ENCODE assay signal across 16 mouse cellular contexts in the genomic region with DNA sequence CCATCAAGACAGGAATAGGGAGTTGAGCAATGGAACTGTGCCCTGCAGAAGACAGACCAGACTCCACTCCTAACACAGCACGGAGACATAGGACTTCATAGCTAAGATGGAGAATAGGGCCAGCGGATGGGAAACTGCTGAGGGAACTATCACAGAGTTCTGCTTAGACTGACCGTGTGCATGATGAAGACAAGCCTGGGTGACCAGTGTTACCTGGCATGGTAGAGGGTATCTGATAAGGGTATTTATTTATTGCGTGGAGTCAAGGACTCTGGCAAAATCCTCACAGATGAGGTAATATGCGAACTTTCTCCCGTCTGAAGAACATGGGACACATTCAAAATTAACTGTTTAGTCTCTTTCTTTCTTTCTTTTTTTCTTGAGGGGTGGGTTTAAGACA. TPM values are rescaled to one million over a fixed set of nuclear protein-coding genes. Genes with fewer than 3 reads are reported as not detected.
"Had no signal": no experiment of that assay in that cellular context is flagged by ENCODE, and none has a peak within 500 bp of the region (broad histone marks: within the 10 kb centered on the region; RNA-seq: fewer than 3 reads in every experiment).

No protein-coding gene starts in this region.

- DNase-seq: gastrocnemius, postnatal 25 days had no signal

- H3K9me3 ChIP-seq: embryonic facial prominence, embryonic 10.5 days; embryonic facial prominence, embryonic 12.5 days; embryonic facial prominence, embryonic 13.5 days; embryonic facial prominence, embryonic 15.5 days; forebrain, embryonic 10.5 days; forebrain, embryonic 12.5 days; forebrain, embryonic 13.5 days; forebrain, embryonic 15.5 days had no signal

- ATAC-seq: forebrain, embryonic 13.5 days; forebrain, embryonic 14.5 days; forebrain, embryonic 15.5 days; forebrain, embryonic 16.5 days; forebrain, postnatal 0 days had no signal

- H3K4me1 ChIP-seq: embryonic facial prominence, embryonic 10.5 days; embryonic facial prominence, embryonic 12.5 days; embryonic facial prominence, embryonic 13.5 days; embryonic facial prominence, embryonic 15.5 days; forebrain, embryonic 10.5 days; forebrain, embryonic 12.5 days; forebrain, embryonic 13.5 days; forebrain, embryonic 15.5 days had no signal

- H3K4me3 ChIP-seq: embryonic facial prominence, embryonic 10.5 days; embryonic facial prominence, embryonic 12.5 days; embryonic facial prominence, embryonic 13.5 days; embryonic facial prominence, embryonic 15.5 days; erythroblast, embryonic 14.5 days; forebrain, embryonic 10.5 days; forebrain, embryonic 12.5 days; forebrain, embryonic 13.5 days; forebrain, embryonic 15.5 days; gastrocnemius, adult 2 months had no signal

- H3K4me2 ChIP-seq: embryonic facial prominence, embryonic 12.5 days; embryonic facial prominence, embryonic 13.5 days; embryonic facial prominence, embryonic 15.5 days; forebrain, embryonic 12.5 days; forebrain, embryonic 13.5 days; forebrain, embryonic 15.5 days had no signal

- H3K9ac ChIP-seq: embryonic facial prominence, embryonic 12.5 days; embryonic facial prominence, embryonic 13.5 days; embryonic facial prominence, embryonic 15.5 days; forebrain, embryonic 12.5 days; forebrain, embryonic 13.5 days; forebrain, embryonic 15.5 days; forebrain, postnatal 0 days had no signal

- H3K27me3 ChIP-seq: embryonic facial prominence, embryonic 12.5 days; embryonic facial prominence, embryonic 13.5 days; embryonic facial prominence, embryonic 15.5 days; forebrain, embryonic 12.5 days; forebrain, embryonic 13.5 days; forebrain, embryonic 15.5 days had no signal

- H3K36me3 ChIP-seq: embryonic facial prominence, embryonic 10.5 days; embryonic facial prominence, embryonic 12.5 days; embryonic facial prominence, embryonic 13.5 days; embryonic facial prominence, embryonic 15.5 days; forebrain, embryonic 10.5 days; forebrain, embryonic 12.5 days; forebrain, embryonic 15.5 days had no signal

- H3K27ac ChIP-seq: embryonic facial prominence, embryonic 10.5 days; embryonic facial prominence, embryonic 12.5 days; embryonic facial prominence, embryonic 13.5 days; embryonic facial prominence, embryonic 15.5 days; forebrain, embryonic 10.5 days; forebrain, embryonic 12.5 days; forebrain, embryonic 13.5 days; forebrain, embryonic 15.5 days; gastrocnemius, adult 2 months had no signal

RNA-seq across cellular contexts. Expression of a gene that starts 9.5 kb away (rescaled TPM):
- total RNA-seq: common myeloid progenitor, adult 5-6 weeks; granulocyte monocyte progenitor cell, adult 5-6 weeks had no signal
- polyA plus RNA-seq: erythroblast, embryonic 14.5 days had no signal
